Mouse (Mus musculus) thymus, postnatal 10 days (tissue): Measurements from ENCODE around the gene Adra2a.

ENCODE experiments used
- DNase-seq, 2 experiments: peaks; one replicate each; pipeline ENCODE4 v3.0.0; 2021; ENCODE audit warnings: low spot score in 2 of 2

The Adra2a gene

DNA sequence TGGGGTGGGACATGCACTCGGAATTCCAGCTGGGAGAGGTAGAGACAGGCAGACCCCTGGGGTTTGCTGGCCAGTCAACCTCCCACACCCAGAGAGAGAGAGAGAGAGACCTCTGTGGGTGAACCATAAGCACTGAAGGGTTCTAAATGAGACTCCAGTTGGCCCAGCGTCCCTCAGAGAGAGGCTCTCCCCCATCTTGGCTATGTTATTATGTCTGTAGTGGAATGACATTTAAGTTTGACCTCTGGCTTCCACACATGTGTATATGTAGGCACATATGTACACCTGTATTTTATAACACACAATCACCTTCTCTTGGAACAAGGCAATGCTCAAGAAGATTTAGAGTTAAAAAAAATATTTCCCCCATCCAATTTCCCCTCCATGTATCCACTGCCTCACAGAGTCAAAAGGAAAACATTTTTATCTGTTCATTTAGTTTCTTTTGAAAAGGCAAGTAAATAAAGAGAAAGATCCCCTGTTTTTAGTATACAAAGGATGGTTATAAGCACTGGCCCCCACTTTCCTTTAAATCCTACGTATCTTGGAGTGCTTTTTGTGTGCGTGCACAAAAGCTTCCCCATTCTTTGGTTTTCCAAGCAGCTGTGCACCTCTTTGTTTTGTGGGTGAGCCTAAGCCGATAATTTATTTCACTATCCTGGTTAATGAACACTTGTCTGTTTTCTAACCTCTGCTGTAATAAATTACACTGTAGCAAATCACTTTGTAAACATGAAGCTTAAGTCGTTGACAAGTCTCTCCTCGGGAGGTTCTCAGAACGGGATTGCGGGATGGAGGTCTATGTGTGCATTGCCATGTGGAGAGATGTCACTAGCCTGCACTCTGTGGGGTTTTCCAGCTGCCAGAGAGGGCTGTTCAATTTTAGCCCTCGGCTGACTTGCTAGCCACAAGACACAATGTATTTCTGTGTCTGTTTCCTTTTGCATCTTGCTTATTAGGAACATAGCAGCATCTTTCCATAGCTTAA is 32.7 kb downstream of the Adra2a start:
- DNase-seq, result no peak

DNA sequence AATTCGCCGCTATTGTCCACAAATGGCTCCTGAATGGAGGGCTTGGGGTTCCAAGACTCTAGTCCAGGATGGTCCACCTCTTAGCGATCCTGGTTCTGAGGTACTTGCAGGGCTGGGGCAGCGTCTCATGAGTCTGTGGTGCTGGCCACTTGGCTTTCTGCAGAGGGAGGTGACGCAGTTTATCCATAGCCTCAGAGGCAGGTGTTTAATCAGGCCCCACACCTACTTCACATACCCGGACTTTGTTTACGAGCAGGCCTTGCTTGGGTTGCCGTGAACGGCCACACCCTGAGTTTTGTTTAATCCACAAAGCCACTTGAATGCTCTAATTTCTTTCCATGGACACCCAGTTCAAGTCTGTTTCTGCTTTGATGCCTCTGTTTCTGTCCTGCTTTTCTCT is 37.4 kb downstream of the Adra2a start:
- DNase-seq, result no peak

DNA sequence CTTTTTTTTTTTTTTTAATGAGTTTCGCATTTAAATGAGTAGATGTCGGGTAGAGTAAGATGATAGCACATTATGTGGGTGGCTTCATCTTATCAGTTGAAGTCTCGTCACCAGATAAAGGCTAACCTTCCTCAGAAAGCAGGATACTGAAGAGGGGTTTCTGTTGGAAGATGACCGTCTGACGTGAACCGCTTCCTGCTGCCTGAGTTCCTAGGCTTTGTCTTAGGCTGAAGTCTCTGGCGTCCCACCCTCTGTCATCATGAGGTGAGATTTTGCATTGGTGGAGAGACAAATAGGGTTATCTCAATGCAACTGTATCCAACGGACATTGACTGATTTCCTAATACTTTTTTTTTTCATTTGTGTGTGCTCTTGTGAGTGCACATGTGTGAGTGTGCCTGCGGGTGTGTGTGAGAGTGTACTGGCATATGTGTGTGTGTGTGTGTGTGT is 37.8 kb downstream of the Adra2a start:
- DNase-seq, result no peak

DNA sequence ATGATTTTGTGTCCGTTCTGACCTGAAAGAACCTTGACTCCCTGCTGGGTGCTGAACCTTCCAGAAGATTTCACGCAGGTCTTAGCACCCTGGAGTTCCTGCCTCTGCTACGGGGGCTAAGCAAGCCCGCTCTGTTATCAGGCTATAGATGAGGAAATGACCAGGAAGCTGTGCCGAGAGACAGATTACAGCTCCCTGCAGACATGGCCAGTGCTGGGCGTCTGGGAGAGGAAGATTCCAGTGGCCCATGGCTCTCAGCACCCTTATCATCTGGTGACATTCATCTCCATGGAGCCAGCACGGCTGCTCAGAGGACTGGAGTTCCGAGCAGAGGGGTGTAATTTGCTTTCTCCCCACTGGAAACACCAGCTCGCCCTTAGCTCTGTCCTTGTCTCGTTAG is 43.4 kb downstream of the Adra2a start:
- DNase-seq, result no peak

DNA sequence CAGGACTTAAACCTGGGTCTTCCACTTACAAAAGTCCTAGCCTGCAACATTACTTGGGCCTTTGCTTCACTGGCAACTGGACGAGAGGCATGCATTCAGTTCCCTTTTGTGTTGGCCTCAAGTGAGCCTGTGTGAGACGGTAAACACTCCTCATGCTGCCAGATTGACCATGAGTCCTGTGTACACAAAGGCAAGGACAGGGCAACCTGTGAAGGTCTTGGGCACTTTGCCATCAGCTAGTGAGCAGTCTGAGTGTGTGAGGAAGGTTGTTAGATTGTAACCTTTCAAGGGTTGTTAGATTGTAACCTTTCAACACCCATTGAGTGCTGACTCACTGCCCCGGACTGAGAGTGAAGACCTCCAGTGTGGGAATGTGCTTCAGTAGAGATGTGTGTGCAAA is 49.6 kb downstream of the Adra2a start:
- no peak for DNase-seq

DNA sequence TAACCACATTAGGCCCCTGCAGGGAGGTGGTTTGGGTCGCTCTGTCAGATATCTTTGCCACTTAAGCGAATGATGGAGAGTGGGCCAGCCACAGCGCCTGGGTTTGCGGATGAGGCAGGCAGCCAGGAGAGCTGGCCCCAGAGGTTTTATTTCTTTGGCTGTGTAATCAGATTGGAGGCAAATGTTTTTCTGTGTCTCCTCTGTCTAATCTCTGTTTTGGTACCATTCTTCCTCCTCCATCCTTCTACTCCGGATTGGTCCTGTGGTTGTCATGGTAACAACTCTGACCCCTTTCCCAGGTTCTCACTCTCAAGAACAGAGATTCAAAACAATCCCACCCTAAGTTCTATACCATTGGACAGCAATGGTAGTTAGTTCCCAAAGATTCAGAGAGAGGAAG is 51.8 kb downstream of the Adra2a start:
- DNase-seq, result no peak

DNA sequence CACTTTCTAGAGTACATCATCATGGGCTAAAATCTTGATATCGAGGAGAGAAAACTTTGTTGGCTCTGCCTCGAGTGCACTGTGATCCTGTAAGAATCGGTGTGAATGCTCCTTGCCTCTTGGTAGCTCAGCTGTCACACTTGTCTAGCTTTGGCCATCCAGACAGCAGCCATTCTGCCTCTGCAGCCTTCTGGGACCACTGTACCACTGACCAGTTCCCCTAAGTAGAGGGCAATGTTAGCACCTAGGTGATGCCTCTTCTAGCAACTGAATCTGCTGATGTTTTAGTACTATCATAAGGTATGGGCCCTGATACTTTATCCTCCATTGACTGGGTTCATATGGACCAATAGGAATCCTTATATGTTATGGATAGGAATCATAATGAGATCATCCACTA is 54.4 kb downstream of the Adra2a start:
- DNase-seq, result no peak
